Mouse (Mus musculus): ENCODE measurements at regions not wholly inside any gene's neighbourhood (a gene's known extent, or its start where the extent isn't known, plus 50 kb on each side); places are given as distances from the start of the nearest gene placed in this dataset.
"Not testable (repeated sequence)": the region's sequence is repeated elsewhere in the genome, so short reads cannot be mapped to it uniquely, and the experiment has no call there.

- H3K4me3 ChIP-seq: no peak overlapping the region
- H3K9me3 ChIP-seq: no peaks in the 10 kb centered on the region
- no peak for DNase-seq (ENCODE audit: extremely low spot score, low spot score)
- H3K36me3 ChIP-seq (replicated peaks): no peaks in the 10 kb centered on the region
- H3K27ac ChIP-seq: no peak overlapping the region
- WGBS: 77% methylated on average over 8 of the region's 8 CpGs
- H3K27me3 ChIP-seq (ENCODE audit: poor library complexity, severe bottlenecking): no peaks in the 10 kb centered on the region
- H3K4me1 ChIP-seq: peaks cover 4% of the 10 kb centered on the region
These were observed 123.6 kb downstream of the Tnfrsf21 start for GRCm38 (mm10) chr17:43139916-43140315.

GRCm38 (mm10) chr17:43141740-43142139 is 125.4 kb downstream of the Tnfrsf21 start:
- H3K36me3 ChIP-seq (replicated peaks): no peaks in the 10 kb centered on the region
- no peak overlapping the region for H3K4me3 ChIP-seq
- peaks cover 5% of the 10 kb centered on the region for H3K4me1 ChIP-seq
- no peak for DNase-seq (ENCODE audit: extremely low spot score, low spot score)
- no peaks in the 10 kb centered on the region for H3K27me3 ChIP-seq (ENCODE audit: poor library complexity, severe bottlenecking)
- no peak overlapping the region for H3K27ac ChIP-seq
- no peaks in the 10 kb centered on the region for H3K9me3 ChIP-seq
- WGBS: 77% methylated on average over 7 of the region's 7 CpGs

GRCm38 (mm10) chr17:43145749-43146148 is 124.4 kb upstream of the Adgrf1 start:
- Histone ChIP-seq H3K27me3 (ENCODE audit: poor library complexity, severe bottlenecking) (no peaks in the 10 kb centered on the region), H3K4me3 (no peak overlapping the region), H3K9me3 (no peaks in the 10 kb centered on the region), H3K4me1 (peaks cover 27% of the 10 kb centered on the region), H3K36me3 (replicated peaks) (no peaks in the 10 kb centered on the region), H3K27ac (no peak overlapping the region)
- WGBS: 76% methylated on average over 1 of the region's 1 CpGs
- no peak for DNase-seq (ENCODE audit: extremely low spot score, low spot score)

- Histone ChIP-seq H3K4me1 (peaks cover 23% of the 10 kb centered on the region), H3K9me3 (no peaks in the 10 kb centered on the region), H3K27ac (peak overlapping the region; percentile 46), H3K4me3 (no peak overlapping the region), H3K27me3 (ENCODE audit: poor library complexity, severe bottlenecking) (no peaks in the 10 kb centered on the region), H3K36me3 (replicated peaks) (no peaks in the 10 kb centered on the region)
- 5% methylated on average over 3 of the region's 3 CpGs for WGBS
- DNase-seq (ENCODE audit: extremely low spot score, low spot score): peak; percentile 21
These were observed 122.2 kb upstream of the Adgrf1 start for GRCm38 (mm10) chr17:43147935-43148334.

GRCm38 (mm10) chr17:43152620-43153019 is 117.5 kb upstream of the Adgrf1 start:
- 93% methylated on average over 3 of the region's 3 CpGs for WGBS
- no peaks in the 10 kb centered on the region for H3K9me3 ChIP-seq

DNA sequence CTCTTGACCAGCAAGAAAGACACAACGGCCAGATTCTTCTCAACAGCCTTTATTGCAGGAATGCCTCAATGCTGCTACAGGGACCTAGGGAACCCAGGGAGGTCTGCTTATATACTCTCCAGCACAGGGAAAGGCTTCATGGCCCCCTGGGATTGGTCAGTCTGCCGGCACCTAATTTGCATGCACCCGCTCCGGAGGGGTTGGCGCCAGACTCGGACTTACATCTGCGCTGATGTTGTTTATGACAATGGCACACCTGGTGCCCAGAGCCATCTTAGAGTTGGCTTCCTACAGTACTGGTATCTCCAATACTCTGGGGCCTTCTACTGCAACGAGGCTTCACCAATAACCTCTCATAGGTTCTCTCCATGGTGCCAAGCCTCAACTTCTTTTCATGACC is 114.9 kb upstream of the Adgrf1 start:
- H3K4me1 ChIP-seq: peaks cover 22% of the 10 kb centered on the region
- not testable (repeated sequence) for H3K27me3 ChIP-seq (ENCODE audit: poor library complexity, severe bottlenecking); H3K27ac ChIP-seq; DNase-seq (ENCODE audit: extremely low spot score, low spot score); H3K36me3 ChIP-seq (replicated peaks); H3K9me3 ChIP-seq; H3K4me3 ChIP-seq
- WGBS: 96% methylated on average over 8 of the region's 8 CpGs

More at GRCm38 (mm10) chr17:43152620-43153019, 117.5 kb upstream of the Adgrf1 start:
- DNase-seq (ENCODE audit: extremely low spot score, low spot score): no peak
- Histone ChIP-seq H3K27ac (no peak overlapping the region), H3K27me3 (ENCODE audit: poor library complexity, severe bottlenecking) (no peaks in the 10 kb centered on the region), H3K36me3 (replicated peaks) (no peaks in the 10 kb centered on the region), H3K4me3 (no peak overlapping the region), H3K4me1 (peaks cover 18% of the 10 kb centered on the region)

- WGBS: 88% methylated on average over 5 of the region's 5 CpGs
- Histone ChIP-seq H3K9me3 (no peaks in the 10 kb centered on the region), H3K27me3 (ENCODE audit: poor library complexity, severe bottlenecking) (no peaks in the 10 kb centered on the region), H3K36me3 (replicated peaks) (no peaks in the 10 kb centered on the region), H3K4me1 (peaks cover 22% of the 10 kb centered on the region), H3K4me3 (no peak overlapping the region), H3K27ac (no peak overlapping the region)
- DNase-seq (ENCODE audit: extremely low spot score, low spot score): no peak
These were observed 114.0 kb upstream of the Adgrf1 start for GRCm38 (mm10) chr17:43156116-43156515.

- Histone ChIP-seq H3K9me3 (no peaks in the 10 kb centered on the region), H3K27ac (peak overlapping the region; percentile 74), H3K27me3 (ENCODE audit: poor library complexity, severe bottlenecking) (no peaks in the 10 kb centered on the region), H3K4me3 (peak overlapping the region; percentile 29), H3K4me1 (peaks cover 22% of the 10 kb centered on the region), H3K36me3 (replicated peaks) (no peaks in the 10 kb centered on the region)
- WGBS: 27% methylated on average over 15 of the region's 15 CpGs
- DNase-seq (ENCODE audit: extremely low spot score, low spot score): peak; percentile 54
These were observed 112.2 kb upstream of the Adgrf1 start for GRCm38 (mm10) chr17:43157781-43158501.

DNA sequence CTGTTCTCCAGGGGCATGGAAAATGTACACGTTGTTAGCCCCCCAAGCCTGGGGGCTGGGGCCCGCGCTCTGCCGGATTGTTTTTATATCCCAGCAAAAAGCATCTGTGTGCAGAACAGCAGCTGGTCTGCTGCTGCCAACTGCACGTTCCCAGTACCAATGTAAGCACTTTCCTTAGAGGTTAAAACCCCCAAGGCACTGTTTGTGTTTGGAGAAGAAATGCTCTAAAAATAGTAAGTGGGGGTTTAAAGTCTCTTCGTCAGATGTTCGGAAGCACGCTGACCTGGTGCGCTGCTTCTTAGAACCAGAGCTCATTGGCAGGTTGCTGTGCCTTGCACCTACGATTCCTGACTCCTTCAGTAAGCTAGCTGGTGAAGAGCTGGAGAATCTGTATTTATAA is 111.4 kb upstream of the Adgrf1 start:
- peak overlapping the region; percentile 29 for H3K4me3 ChIP-seq
- no peak for DNase-seq (ENCODE audit: extremely low spot score, low spot score)
- whole genome bisulfite sequencing: 45% methylated on average over 10 of the region's 10 CpGs
- peaks cover 22% of the 10 kb centered on the region for H3K4me1 ChIP-seq
- peak overlapping the region; percentile 74 for H3K27ac ChIP-seq
- no peaks in the 10 kb centered on the region for H3K27me3 ChIP-seq (ENCODE audit: poor library complexity, severe bottlenecking)
- H3K9me3 ChIP-seq: no peaks in the 10 kb centered on the region
- H3K36me3 ChIP-seq (replicated peaks): no peaks in the 10 kb centered on the region

DNA sequence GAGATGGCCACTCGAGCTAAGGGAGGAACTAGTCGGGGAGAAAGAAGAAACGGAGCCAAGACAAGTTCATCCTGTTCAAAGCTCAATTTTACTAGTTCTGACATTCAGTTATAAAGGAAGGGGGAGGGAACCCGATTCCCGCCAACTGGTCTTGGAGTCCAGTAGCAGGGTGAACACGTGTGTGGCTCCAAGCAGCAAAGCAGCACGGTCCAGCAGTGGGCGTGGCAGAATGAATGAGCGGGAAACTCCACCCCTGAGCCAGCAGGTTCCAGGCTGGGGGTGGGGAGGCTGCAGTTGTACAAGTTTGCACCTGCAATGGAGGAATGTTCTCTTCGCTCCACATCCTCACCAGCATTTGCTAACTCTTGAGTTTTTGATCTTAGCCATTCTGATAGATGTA is 108.8 kb upstream of the Adgrf1 start:
- H3K27me3 ChIP-seq (ENCODE audit: poor library complexity, severe bottlenecking); H3K27ac ChIP-seq; H3K36me3 ChIP-seq (replicated peaks); DNase-seq (ENCODE audit: extremely low spot score, low spot score); H3K4me3 ChIP-seq; H3K9me3 ChIP-seq: not testable (repeated sequence)
- H3K4me1 ChIP-seq: peaks cover 22% of the 10 kb centered on the region
- WGBS: 76% methylated on average over 10 of the region's 10 CpGs

- H3K27ac ChIP-seq: no peak overlapping the region
- no peak for DNase-seq (ENCODE audit: extremely low spot score, low spot score)
- peaks cover 13% of the 10 kb centered on the region for H3K4me1 ChIP-seq
- no peaks in the 10 kb centered on the region for H3K27me3 ChIP-seq (ENCODE audit: poor library complexity, severe bottlenecking)
- H3K9me3 ChIP-seq: no peaks in the 10 kb centered on the region
- no peak overlapping the region for H3K4me3 ChIP-seq
- WGBS: 89% methylated on average over 4 of the region's 4 CpGs
- H3K36me3 ChIP-seq (replicated peaks): no peaks in the 10 kb centered on the region
These were observed 107.0 kb upstream of the Adgrf1 start for GRCm38 (mm10) chr17:43163126-43163525.

DNA sequence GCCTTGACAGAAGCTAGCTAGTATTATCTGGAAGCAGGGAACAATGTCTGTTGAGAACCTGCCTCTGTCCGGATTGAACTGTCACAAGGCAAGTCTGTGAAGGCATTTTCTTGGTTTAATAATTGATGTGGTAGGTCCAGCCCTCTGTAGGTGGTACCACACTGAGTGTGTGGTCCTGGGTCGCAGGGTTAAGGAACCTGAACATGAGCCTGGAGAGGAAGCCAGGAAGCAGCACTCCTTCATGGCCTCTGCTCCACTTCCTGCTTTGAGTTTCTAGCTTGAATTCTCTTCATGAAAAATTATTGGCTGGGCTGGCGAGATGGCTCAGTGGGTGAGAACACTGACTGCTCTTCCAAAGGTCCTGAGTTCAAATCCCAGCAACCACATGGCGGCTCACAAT is 104.0 kb upstream of the Adgrf1 start:
- H3K27ac ChIP-seq: no peak overlapping the region
- H3K9me3 ChIP-seq: no peaks in the 10 kb centered on the region
- no peak overlapping the region for H3K4me3 ChIP-seq
- no peak for DNase-seq (ENCODE audit: extremely low spot score, low spot score)
- no peaks in the 10 kb centered on the region for H3K27me3 ChIP-seq (ENCODE audit: poor library complexity, severe bottlenecking)
- 79% methylated on average over 4 of the region's 4 CpGs for WGBS
- no peaks in the 10 kb centered on the region for H3K4me1 ChIP-seq
- no peaks in the 10 kb centered on the region for H3K36me3 ChIP-seq (replicated peaks)

GRCm38 (mm10) chr17:43169435-43169834 is 100.7 kb upstream of the Adgrf1 start:
- Histone ChIP-seq H3K27ac (no peak overlapping the region), H3K36me3 (replicated peaks) (no peaks in the 10 kb centered on the region), H3K4me3 (no peak overlapping the region), H3K4me1 (peaks cover 11% of the 10 kb centered on the region; the same call in 1 of the 2 replicates), H3K27me3 (ENCODE audit: poor library complexity, severe bottlenecking) (no peaks in the 10 kb centered on the region), H3K9me3 (no peaks in the 10 kb centered on the region)
- WGBS: 86% methylated on average over 1 of the region's 1 CpGs
- DNase-seq (ENCODE audit: extremely low spot score, low spot score): no peak
